ENCODE assay signal across 12 mouse cellular contexts in genomic region chr5:144318286-144318685, GRCm38 (mm10). TPM values are rescaled to one million over a fixed set of nuclear protein-coding genes. Genes with fewer than 3 reads are reported as not detected.
DNase-seq lines count a peak whose midpoint lies in the region; ATAC-seq and TF ChIP-seq lines count a peak whose summit lies in the region.
"Had no signal": no experiment of that assay in that cellular context is flagged by ENCODE, and none has a peak within 500 bp of the region (broad histone marks: within the 10 kb centered on the region; RNA-seq: fewer than 3 reads in every experiment).

No protein-coding gene starts in this region.

- H3K4me2 ChIP-seq in heart, embryonic 12.5 days: no peak overlapping the region
- no peak overlapping the region for H3K4me2 ChIP-seq in limb, embryonic 15.5 days
- no peak overlapping the region for H3K4me2 ChIP-seq in hindbrain, embryonic 12.5 days (replicated peaks)
- H3K4me2 ChIP-seq in midbrain, embryonic 11.5 days: no peak overlapping the region
- H3K4me2 ChIP-seq: heart, embryonic 13.5 days had no signal

- intact Hi-C loops in heart, adult 2 months (cut with DNase I): no loop called here

- peak overlapping the region; percentile 9 for H3K27ac ChIP-seq in heart, embryonic 12.5 days (ENCODE audit: poor library complexity, severe bottlenecking)
- no peak overlapping the region for H3K27ac ChIP-seq in heart, adult 2 months
- H3K27ac ChIP-seq in limb, embryonic 15.5 days: peak overlapping the region; percentile 51
- no peak overlapping the region for H3K27ac ChIP-seq in hindbrain, embryonic 12.5 days
- H3K27ac ChIP-seq in midbrain, embryonic 11.5 days (ENCODE audit: low read depth, low read length): no peak overlapping the region
- H3K27ac ChIP-seq: heart, embryonic 13.5 days had no signal

- H3K79me2 ChIP-seq in heart, adult 2 months (replicated peaks; ENCODE audit: control insufficient read depth, insufficient read depth, low read length): no peaks in the 10 kb centered on the region

- ATAC-seq in heart, embryonic 12.5 days (ENCODE audit: insufficient number of reproducible peaks, low FRiP score): no peak
- 0 out of 2 replicates have a peak, but pooled peaks have one; percentile 58 for ATAC-seq in limb, embryonic 15.5 days (ENCODE audit: insufficient number of reproducible peaks, low FRiP score, low TSS enrichment, low read depth)
- no peak for ATAC-seq in hindbrain, embryonic 12.5 days (ENCODE audit: low FRiP score)
- ATAC-seq in midbrain, embryonic 11.5 days (ENCODE audit: low FRiP score): no peak
- ATAC-seq: activated CD4-positive, CD25-positive, alpha-beta regulatory T cell, adult 4 months; liver, postnatal 0 days had no signal

- no peak overlapping the region for H3K4me3 ChIP-seq in heart, embryonic 12.5 days
- no peak overlapping the region for H3K4me3 ChIP-seq in heart, adult 2 months
- no peak overlapping the region for H3K4me3 ChIP-seq in limb, embryonic 15.5 days
- H3K4me3 ChIP-seq in hindbrain, embryonic 12.5 days: no peak overlapping the region
- H3K4me3 ChIP-seq in midbrain, embryonic 11.5 days (ENCODE audit: low read depth, low read length): no peak overlapping the region
- H3K4me3 ChIP-seq: heart, embryonic 13.5 days had no signal

- WGBS in heart, embryonic 12.5 days: 47% methylated on average over 6 of the region's 6 CpGs
- 36% methylated on average over 6 of the region's 6 CpGs for WGBS in heart, adult 2 months
- 30% methylated on average over 6 of the region's 6 CpGs for WGBS in limb, embryonic 15.5 days
- 47% methylated on average over 6 of the region's 6 CpGs for WGBS in hindbrain, embryonic 12.5 days
- 70% methylated on average over 6 of the region's 6 CpGs for WGBS in midbrain, embryonic 11.5 days

- H3K36me3 ChIP-seq in heart, embryonic 12.5 days: no peaks in the 10 kb centered on the region
- H3K36me3 ChIP-seq in heart, adult 2 months (ENCODE audit: control insufficient read depth, insufficient read depth, low read length): no peaks in the 10 kb centered on the region; the same call in 1 of the 2 replicates
- no peaks in the 10 kb centered on the region for H3K36me3 ChIP-seq in limb, embryonic 15.5 days
- no peaks in the 10 kb centered on the region for H3K36me3 ChIP-seq in hindbrain, embryonic 12.5 days
- no peaks in the 10 kb centered on the region for H3K36me3 ChIP-seq in midbrain, embryonic 11.5 days (ENCODE audit: control insufficient read depth, insufficient read depth, low read length)

- no peak for TF ChIP-seq EP300 in heart, adult 2 months (IDR thresholded peaks at IDR 0.05; ENCODE audit: insufficient read depth, low read depth, low read length)

- no peak for TF ChIP-seq CTCF in heart, adult 2 months (IDR thresholded peaks at IDR 0.05)

- peaks cover 47% of the 10 kb centered on the region for H3K4me1 ChIP-seq in heart, embryonic 12.5 days (replicated peaks)
- peaks cover 10% of the 10 kb centered on the region for H3K4me1 ChIP-seq in heart, adult 2 months (ENCODE audit: control insufficient read depth, insufficient read depth, low read length)
- peaks cover 16% of the 10 kb centered on the region for H3K4me1 ChIP-seq in limb, embryonic 15.5 days
- peaks cover 12% of the 10 kb centered on the region for H3K4me1 ChIP-seq in hindbrain, embryonic 12.5 days
- H3K4me1 ChIP-seq in midbrain, embryonic 11.5 days (ENCODE audit: control insufficient read depth, insufficient read depth, low read length): no peaks in the 10 kb centered on the region

- H3K9me3 ChIP-seq in heart, embryonic 12.5 days (replicated peaks): no peaks in the 10 kb centered on the region
- no peaks in the 10 kb centered on the region for H3K9me3 ChIP-seq in limb, embryonic 15.5 days
- H3K9me3 ChIP-seq in hindbrain, embryonic 12.5 days (replicated peaks): no peaks in the 10 kb centered on the region
- H3K9me3 ChIP-seq in midbrain, embryonic 11.5 days (ENCODE audit: control insufficient read depth, low read length): no peaks in the 10 kb centered on the region
- H3K9me3 ChIP-seq: heart, embryonic 13.5 days had no signal

- no peak for TF ChIP-seq POLR2A in heart, adult 2 months (IDR thresholded peaks at IDR 0.05; ENCODE audit: insufficient read depth, low read depth, low read length)

- no peak overlapping the region for H3K9ac ChIP-seq in heart, embryonic 12.5 days
- no peak overlapping the region for H3K9ac ChIP-seq in heart, adult 2 months (ENCODE audit: low read depth, low read length)
- no peak overlapping the region for H3K9ac ChIP-seq in limb, embryonic 15.5 days
- no peak overlapping the region for H3K9ac ChIP-seq in hindbrain, embryonic 12.5 days
- no peak overlapping the region for H3K9ac ChIP-seq in midbrain, embryonic 11.5 days (ENCODE audit: low read length)
- H3K9ac ChIP-seq: heart, embryonic 13.5 days; liver, postnatal 0 days had no signal

- no peaks in the 10 kb centered on the region for H3K27me3 ChIP-seq in heart, embryonic 12.5 days (replicated peaks)
- no peaks in the 10 kb centered on the region for H3K27me3 ChIP-seq in heart, adult 2 months (ENCODE audit: control insufficient read depth, insufficient read depth, low read length)
- no peaks in the 10 kb centered on the region for H3K27me3 ChIP-seq in limb, embryonic 15.5 days
- no peaks in the 10 kb centered on the region for H3K27me3 ChIP-seq in hindbrain, embryonic 12.5 days
- no peaks in the 10 kb centered on the region for H3K27me3 ChIP-seq in midbrain, embryonic 11.5 days (ENCODE audit: control insufficient read depth, insufficient read depth, low read length)
- H3K27me3 ChIP-seq: heart, embryonic 13.5 days had no signal

- no peak for DNase-seq in heart, adult 2 months
- peak; percentile 9 for DNase-seq in 3134 (ENCODE audit: extremely low read depth, insufficient read length, low spot score)
- DNase-seq in R1 (ENCODE audit: low read depth, low spot score): peak; percentile 15
- DNase-seq in embryo, embryonic 10.5 days (ENCODE audit: low spot score): no peak
- no peak for DNase-seq in midbrain, embryonic 11.5 days (ENCODE audit: low spot score, missing footprints)
- DNase-seq: cerebellum, adult 11 months; liver, postnatal 0 days had no signal

RNA-seq across cellular contexts. Expression of gene Baiap2l1, which starts 39.6 kb away (rescaled TPM):
- polyA plus RNA-seq in heart, embryonic 12.5 days (2016; fragmentation: Nextera tagmentation; extraction: Ambion mirVana): 11.5 and 11.9 TPM in 2 replicates
- 1 to 10 TPM; 4.5 to 5.3 TPM for total RNA-seq in heart, adult 2 months (2021)
- polyA plus RNA-seq in heart, adult 2 months (2012; rRNA removed): 6.7 and 7.2 TPM in 2 replicates
- polyA plus RNA-seq in limb, embryonic 15.5 days (2015; fragmentation: Nextera tagmentation; extraction: Ambion mirVana): 12.7 and 13.6 TPM in 2 replicates
- 5.0 and 5.6 TPM in 2 replicates for polyA plus RNA-seq in hindbrain, embryonic 12.5 days (2016; fragmentation: Nextera tagmentation; extraction: Ambion mirVana)
- polyA plus RNA-seq in midbrain, embryonic 11.5 days (2014; fragmentation: Nextera tagmentation; extraction: Ambion mirVana): 1.8 and 2.4 TPM in 2 replicates

Comparison
In these comparisons a context has a peak if more than half of its experiments do, and no peak if none do; other contexts are left out.
1. H3K27ac ChIP-seq: peak in heart, embryonic 12.5 days (single experiment) and limb, embryonic 15.5 days (single experiment); none in heart, adult 2 months (single experiment), hindbrain, embryonic 12.5 days (single experiment) and midbrain, embryonic 11.5 days (single experiment).
2. DNase-seq: peak in 3134 (single experiment) and R1 (single experiment); none in heart, adult 2 months (0 of 2), embryo, embryonic 10.5 days (single experiment) and midbrain, embryonic 11.5 days (single experiment).